Mouse (Mus musculus): ENCODE results near the gene Gdpd5. TPM values are rescaled to one million over a fixed set of nuclear protein-coding genes. Genes with fewer than 3 reads are reported as not detected.
A peak's percentile ranks its signal among the peaks of the same experiment; 100 is the strongest.

Gdpd5 gene
- polyA plus RNA-seq (2015; fragmentation: Nextera tagmentation; extraction: Ambion mirVana), result 2.9 and 3.1 TPM in 2 replicates

- DNase-seq (ENCODE audit: low spot score), result peak; percentile 96
Measured at GRCm38 (mm10) chr7:99381214-99382087, at the start of gene Gdpd5. Gene Gdpd5, plus strand, starts transcription at chr7:99381414.

- peak; percentile 62 for DNase-seq (ENCODE audit: low spot score)
Measured at GRCm38 (mm10) chr7:99332774-99333480, 48.3 kb upstream of the Gdpd5 start.

- DNase-seq (ENCODE audit: low spot score), result no peak
Measured at GRCm38 (mm10) chr7:99340736-99341135, 40.5 kb upstream of the Gdpd5 start.

- no peak for DNase-seq (ENCODE audit: low spot score)
Measured at GRCm38 (mm10) chr7:99343577-99343976, 37.6 kb upstream of the Gdpd5 start.

GRCm38 (mm10) chr7:99347268-99347667, 33.9 kb upstream of the Gdpd5 start:
- DNase-seq (ENCODE audit: low spot score), result no peak

GRCm38 (mm10) chr7:99348883-99349282, 32.3 kb upstream of the Gdpd5 start:
- no peak for DNase-seq (ENCODE audit: low spot score)

- DNase-seq (ENCODE audit: low spot score), result no peak
Measured at GRCm38 (mm10) chr7:99349782-99350720, 31.2 kb upstream of the Gdpd5 start.

- DNase-seq (ENCODE audit: low spot score), result no peak
Measured at GRCm38 (mm10) chr7:99351104-99351801, 30.0 kb upstream of the Gdpd5 start.

- DNase-seq (ENCODE audit: low spot score), result no peak
Measured at GRCm38 (mm10) chr7:99351802-99352517, 29.3 kb upstream of the Gdpd5 start.

- no peak for DNase-seq (ENCODE audit: low spot score)
Measured at GRCm38 (mm10) chr7:99352526-99353400, 28.5 kb upstream of the Gdpd5 start, which contains the start of gene Serpinh1. Gene Serpinh1, minus strand, starts transcription at chr7:99353239.

GRCm38 (mm10) chr7:99355731-99356131, 25.5 kb upstream of the Gdpd5 start:
- no peak for DNase-seq (ENCODE audit: low spot score)

- DNase-seq (ENCODE audit: low spot score), result no peak
Measured at GRCm38 (mm10) chr7:99356244-99356930, 24.8 kb upstream of the Gdpd5 start.

- no peak for DNase-seq (ENCODE audit: low spot score)
Measured at GRCm38 (mm10) chr7:99357201-99357600, 24.0 kb upstream of the Gdpd5 start.

GRCm38 (mm10) chr7:99358371-99358770, 22.8 kb upstream of the Gdpd5 start:
- DNase-seq (ENCODE audit: low spot score), result no peak

- peak; percentile 52 for DNase-seq (ENCODE audit: low spot score)
Measured at GRCm38 (mm10) chr7:99360021-99360802, 21.0 kb upstream of the Gdpd5 start.

GRCm38 (mm10) chr7:99360803-99361414, 20.3 kb upstream of the Gdpd5 start:
- no peak for DNase-seq (ENCODE audit: low spot score)

GRCm38 (mm10) chr7:99362137-99362536, 19.1 kb upstream of the Gdpd5 start:
- DNase-seq (ENCODE audit: low spot score), result no peak
